Mouse (Mus musculus) bone marrow macrophage, adult 2 months (primary cell): ENCODE measurements around the gene Gm12166.

ENCODE experiments used
- CTCF ChIP-seq: IDR thresholded peaks from 2 replicates; pipeline ENCODE4 v1.5.1; 2012; ENCODE audit warnings: low read depth, mild to moderate bottlenecking, low read length, moderate library complexity
- POLR2A ChIP-seq: IDR thresholded peaks from 2 replicates; pipeline ENCODE4 v1.6.1; 2012; ENCODE audit warnings: mild to moderate bottlenecking, low read depth, low read length, borderline replicate concordance

DNA sequence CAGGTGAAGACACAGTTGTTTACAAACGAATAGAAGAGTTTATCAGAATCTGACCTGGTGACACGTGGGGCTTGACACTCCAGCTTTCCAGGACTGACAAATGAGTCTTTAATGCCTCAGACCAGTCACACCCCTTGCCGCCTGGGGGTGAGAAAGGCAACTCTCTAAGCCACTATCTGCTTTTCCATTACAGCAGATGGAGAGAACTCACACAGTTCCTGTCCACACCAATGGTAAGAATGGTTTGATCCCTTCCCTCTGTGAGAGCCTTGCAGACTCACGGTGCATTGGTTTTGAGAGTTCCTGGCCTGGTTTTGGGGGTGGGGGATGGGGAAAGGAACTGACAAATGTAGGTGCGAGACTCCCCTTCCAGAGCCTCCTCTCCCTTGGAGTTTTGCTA lies 2.2 kb upstream of the Gm12166 start:
- TF ChIP-seq POLR2A, result no peak
- TF ChIP-seq CTCF, result no peak
